Mouse (Mus musculus) thymus, postnatal 0 days (tissue): ENCODE measurements around the gene Cdh19. TPM values are rescaled to one million over a fixed set of nuclear protein-coding genes. Genes with fewer than 3 reads are reported as not detected.

Experiments
- DNase-seq: peaks from one replicate; pipeline ENCODE4 v3.0.0-alpha.2; 2015; ENCODE audit warnings: low spot score
- polyA plus RNA-seq: library from polyadenylated mRNA; unstranded; fragments of >200 nt; fragmentation: Nextera tagmentation; extraction: Ambion mirVana; gene quantifications from 2 replicates; pipeline ENCODE4 v1.2.1, GENCODE M21; 2015

Gene Cdh19
- polyA plus RNA-seq = not detected in 2 replicates

GRCm38 (mm10) chr1:110977484-110977883, at the start of gene Cdh19:
Cdh19 (minus strand) TSS chr1:110977584.
- DNase-seq = no peak

- no peak for DNase-seq
These were observed 43.2 kb upstream of the Cdh19 start for GRCm38 (mm10) chr1:111020434-111021060.

DNA sequence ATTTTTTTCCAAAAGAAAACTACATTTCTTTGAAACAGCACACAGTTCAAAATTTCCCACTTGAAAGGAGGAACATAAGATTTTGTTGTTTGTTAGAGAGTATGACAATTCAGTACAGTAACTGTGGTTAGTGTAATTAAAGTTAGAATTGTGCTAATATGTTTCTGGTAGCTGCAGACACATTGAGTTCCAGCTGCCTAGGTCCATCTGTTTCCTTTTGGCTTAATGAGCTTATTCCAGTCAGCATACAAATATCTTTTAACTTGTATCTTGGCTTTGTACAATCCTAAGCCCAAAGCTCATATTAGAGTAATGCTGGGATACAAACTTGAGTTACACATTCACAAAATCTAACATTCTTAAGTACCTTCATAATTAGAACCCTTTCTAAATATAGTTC, 40.3 kb upstream of the Cdh19 start:
- no peak for DNase-seq

DNA sequence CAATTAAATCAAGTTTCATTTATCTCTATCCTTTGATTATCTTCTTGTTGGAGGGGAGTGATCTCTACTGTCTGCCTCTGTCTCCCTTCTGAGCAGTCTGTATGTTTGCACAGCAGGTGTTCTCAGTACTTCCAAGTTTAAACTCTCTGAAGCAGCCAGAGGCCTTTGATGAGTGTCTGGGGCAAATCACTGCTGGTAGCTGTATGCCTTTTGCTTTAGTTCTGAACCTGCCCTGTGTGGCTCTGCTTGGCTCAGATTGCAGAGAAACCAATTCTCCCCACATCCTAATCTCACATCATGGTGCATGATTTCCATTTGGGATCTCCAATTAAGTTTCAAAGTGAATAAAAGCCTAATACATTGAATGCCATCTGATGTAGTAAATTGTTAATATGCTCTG, 12.4 kb upstream of the Cdh19 start:
- no peak for DNase-seq

DNA sequence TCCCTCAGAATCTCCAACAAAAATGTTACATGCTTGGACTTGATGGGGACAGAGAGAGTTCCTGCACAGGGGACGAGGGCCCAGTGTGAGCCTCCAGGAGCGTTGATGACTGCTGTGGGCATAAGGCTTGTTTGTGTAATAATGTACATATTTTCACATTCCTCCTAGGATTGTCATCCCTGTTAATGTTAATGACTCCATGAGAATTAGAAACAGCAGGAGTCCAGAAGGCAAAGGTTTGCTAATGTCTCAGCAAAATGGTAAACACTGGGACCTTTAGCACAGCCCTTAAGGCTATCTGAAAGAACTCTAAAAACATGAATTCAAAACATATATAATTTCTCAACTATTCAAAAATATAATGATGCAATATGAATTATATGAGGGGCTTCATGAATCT, 8.2 kb downstream of the Cdh19 start:
- DNase-seq = no peak

DNA sequence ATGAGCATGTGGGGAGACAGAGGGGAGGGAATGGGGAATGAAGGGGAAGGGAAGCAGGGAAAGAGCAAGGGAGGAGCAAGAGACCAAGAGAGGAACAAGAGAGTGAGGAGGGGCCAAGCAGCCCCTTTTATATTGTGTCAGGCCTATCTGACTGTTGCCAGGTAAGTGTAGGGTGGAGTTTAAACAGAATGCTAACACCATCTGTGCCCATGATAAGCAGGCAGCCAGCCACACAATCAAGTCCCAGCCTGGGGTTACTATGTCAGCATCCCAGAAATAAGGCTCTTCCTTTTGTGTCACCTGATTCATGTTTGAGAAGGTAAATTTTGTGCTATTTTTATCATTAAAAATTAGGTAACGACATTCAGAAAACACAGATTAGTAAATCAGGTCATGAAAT, 67.6 kb downstream of the Cdh19 start:
- DNase-seq = no peak

DNA sequence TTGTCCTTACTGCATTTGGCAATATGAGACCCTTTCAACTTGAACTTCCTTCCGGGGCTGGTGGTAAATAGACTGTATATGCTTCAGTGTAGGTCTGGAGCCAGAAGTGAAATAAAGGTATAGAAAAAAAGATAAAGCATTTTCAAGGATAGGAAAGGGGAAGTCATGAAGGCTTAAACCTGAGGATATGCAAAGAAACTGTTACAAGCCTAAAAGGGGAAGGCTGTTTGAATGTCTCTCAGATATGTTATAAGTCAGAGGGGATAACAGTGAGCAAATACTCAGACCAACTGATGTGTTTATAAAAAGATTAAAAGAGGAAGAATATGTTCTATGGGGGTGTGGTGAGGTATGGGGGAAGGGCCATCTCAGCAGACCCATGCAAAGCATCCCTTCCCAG, 68.2 kb downstream of the Cdh19 start:
- no peak for DNase-seq

GRCm38 (mm10) chr1:110904266-110904665, 73.1 kb downstream of the Cdh19 start:
- DNase-seq = no peak
